Mouse (Mus musculus): Measurements from ENCODE around the gene Arhgap32. TPM values are rescaled to one million over a fixed set of nuclear protein-coding genes. Genes with fewer than 3 reads are reported as not detected.
A peak's percentile ranks its signal among the peaks of the same experiment; 100 is the strongest.

The Arhgap32 gene
- 22.4 and 27.0 TPM in 2 replicates for total RNA-seq (2017)

DNA sequence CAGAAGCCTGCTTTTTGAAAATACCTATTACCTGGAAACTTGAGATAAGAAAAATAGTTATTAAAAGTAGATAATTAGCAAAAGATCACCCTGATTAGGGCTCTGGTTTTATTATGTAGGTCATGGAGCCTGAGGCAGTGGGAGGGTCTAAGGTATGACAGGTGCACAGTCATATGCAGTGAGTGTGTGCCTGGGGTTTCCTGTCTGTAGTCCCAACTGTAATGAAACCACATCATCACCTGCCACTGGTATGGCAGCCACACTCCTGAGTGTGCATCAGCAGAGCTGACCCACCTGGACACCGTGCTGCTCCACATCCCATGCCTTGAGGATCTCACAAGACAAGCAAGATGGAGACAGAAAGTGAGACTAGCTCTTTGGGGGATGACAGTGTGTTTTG is at the start of gene Arhgap32:
TSS of gene Arhgap32 (plus strand) at position 351 of the 400 bp plus-strand sequence.
- no peak for ATAC-seq (replicated peaks in 1 of 2; ENCODE audit: insufficient read depth in 1 of 2, low FRiP score in 2 of 2, low TSS enrichment in 1 of 2, low read depth in 1 of 2, poor library complexity in 2 of 2, severe bottlenecking in 2 of 2)

GRCm38 (mm10) chr9:32072778-32073177 is 43.2 kb upstream of the Arhgap32 start:
- peak; percentile 65 to 75; a peak in 2 of 4 replicates for ATAC-seq (replicated peaks in 1 of 2; ENCODE audit: insufficient read depth in 1 of 2, low FRiP score in 2 of 2, low TSS enrichment in 1 of 2, low read depth in 1 of 2, poor library complexity in 2 of 2, severe bottlenecking in 2 of 2)

DNA sequence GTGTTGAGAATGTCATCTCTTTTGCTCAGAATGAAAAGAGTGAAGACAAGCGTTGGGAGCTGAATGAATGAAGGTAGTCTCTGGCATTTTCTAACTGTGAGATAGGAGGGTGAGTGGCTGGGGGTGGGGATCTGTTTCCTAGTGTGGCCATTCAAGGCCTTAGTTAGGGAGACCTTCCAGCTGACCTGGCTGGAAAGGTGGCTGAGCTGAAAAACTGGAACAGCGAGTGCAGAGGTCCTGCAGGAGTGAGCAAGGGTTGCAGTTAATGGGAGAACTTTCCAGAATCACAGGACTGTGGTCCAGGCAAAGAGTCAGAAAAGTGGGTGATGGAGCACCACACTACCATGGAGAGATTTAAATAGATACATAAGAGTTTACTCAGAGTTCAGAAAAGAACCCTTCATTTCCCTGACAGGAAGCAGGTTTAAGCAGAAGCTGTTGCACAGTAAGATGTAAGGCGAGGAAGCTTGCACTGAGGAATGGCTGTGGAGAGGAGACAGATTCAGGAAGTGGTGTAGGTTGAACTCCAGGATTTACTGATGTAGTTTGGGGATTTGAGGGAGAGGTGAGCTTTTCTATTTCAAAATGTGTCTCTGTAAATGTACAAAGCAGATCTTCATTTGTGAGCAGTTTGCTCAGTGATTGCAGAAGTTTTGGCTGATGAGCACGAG is 27.7 kb upstream of the Arhgap32 start:
- ATAC-seq (replicated peaks in 1 of 2; ENCODE audit: insufficient read depth in 1 of 2, low FRiP score in 2 of 2, low TSS enrichment in 1 of 2, low read depth in 1 of 2, poor library complexity in 2 of 2, severe bottlenecking in 2 of 2), result peak in 1 of 2 experiments; percentile 41; a peak in 3 of 4 replicates

GRCm38 (mm10) chr9:32088882-32089281 is 27.1 kb upstream of the Arhgap32 start:
- no peak for ATAC-seq (replicated peaks in 1 of 2; ENCODE audit: insufficient read depth in 1 of 2, low FRiP score in 2 of 2, low TSS enrichment in 1 of 2, low read depth in 1 of 2, poor library complexity in 2 of 2, severe bottlenecking in 2 of 2)

DNA sequence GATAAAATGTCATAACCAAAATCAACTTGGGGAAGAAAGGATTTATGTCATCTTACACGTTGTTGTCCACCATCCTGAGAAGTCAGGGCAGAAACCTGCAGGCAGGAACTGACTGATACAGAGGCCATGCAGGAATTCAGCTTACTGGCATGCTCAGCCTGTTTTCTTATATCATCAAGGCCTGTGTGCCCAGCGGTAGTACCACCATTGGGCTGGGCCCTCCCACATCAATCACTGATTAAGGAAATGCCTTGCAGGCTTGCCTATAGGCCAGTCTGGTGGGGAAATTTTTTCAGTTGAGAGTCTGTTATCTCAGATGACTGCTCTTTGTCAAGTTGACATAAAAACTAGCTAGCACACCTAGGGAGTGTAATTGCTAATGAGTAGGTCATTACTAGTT is 22.5 kb upstream of the Arhgap32 start:
- ATAC-seq (replicated peaks in 1 of 2; ENCODE audit: insufficient read depth in 1 of 2, low FRiP score in 2 of 2, low TSS enrichment in 1 of 2, low read depth in 1 of 2, poor library complexity in 2 of 2, severe bottlenecking in 2 of 2), result no peak

DNA sequence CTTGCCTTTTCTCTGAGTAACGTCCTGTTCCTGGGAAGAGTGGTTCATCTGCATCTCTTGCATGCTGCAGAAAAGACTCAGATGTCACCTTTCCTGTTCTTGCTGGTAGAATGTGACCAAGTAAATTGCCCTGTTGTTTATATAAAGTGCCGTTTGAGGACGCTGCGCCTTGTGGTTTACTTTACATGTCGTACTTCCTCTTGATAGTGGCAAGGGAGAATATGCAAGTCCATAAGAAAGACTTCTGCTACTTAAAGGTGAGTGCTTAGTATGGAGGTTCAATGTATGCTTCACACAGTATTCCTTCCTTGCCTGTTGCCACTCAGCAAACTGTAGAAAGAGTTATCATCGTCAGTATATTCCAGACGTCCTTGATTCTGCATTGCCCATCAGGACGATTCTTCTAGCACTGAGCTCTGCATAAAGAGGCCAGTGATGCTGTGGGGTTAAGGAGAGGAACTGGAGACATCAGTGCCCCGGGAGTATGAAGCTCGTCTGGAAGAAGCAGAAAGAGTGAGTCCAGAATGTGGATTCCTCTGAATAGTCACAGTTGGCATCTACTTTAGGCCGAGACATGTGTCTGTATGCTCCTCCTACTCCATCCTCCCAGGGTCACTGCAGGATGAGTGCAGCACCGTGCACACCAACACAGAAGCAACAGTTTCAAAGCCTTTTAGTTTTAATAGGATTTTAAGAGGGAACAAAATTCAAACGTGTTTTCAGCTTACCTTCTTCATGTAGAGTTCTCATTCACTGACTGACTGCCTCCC is 21.4 kb upstream of the Arhgap32 start:
- peak; percentile 43 to 52; a peak in 3 of 4 replicates for ATAC-seq (replicated peaks in 1 of 2; ENCODE audit: insufficient read depth in 1 of 2, low FRiP score in 2 of 2, low TSS enrichment in 1 of 2, low read depth in 1 of 2, poor library complexity in 2 of 2, severe bottlenecking in 2 of 2)

- ATAC-seq (replicated peaks in 1 of 2; ENCODE audit: insufficient read depth in 1 of 2, low FRiP score in 2 of 2, low TSS enrichment in 1 of 2, low read depth in 1 of 2, poor library complexity in 2 of 2, severe bottlenecking in 2 of 2), result 0 out of 4 replicates have a peak, but pooled peaks of 1 of the 2 experiments have one; percentile 25
Observed at GRCm38 (mm10) chr9:32095511-32095910, 20.4 kb upstream of the Arhgap32 start.

- ATAC-seq (replicated peaks in 1 of 2; ENCODE audit: insufficient read depth in 1 of 2, low FRiP score in 2 of 2, low TSS enrichment in 1 of 2, low read depth in 1 of 2, poor library complexity in 2 of 2, severe bottlenecking in 2 of 2), result no peak
Observed at GRCm38 (mm10) chr9:32096541-32096940, 19.4 kb upstream of the Arhgap32 start.

- ATAC-seq (replicated peaks in 1 of 2; ENCODE audit: insufficient read depth in 1 of 2, low FRiP score in 2 of 2, low TSS enrichment in 1 of 2, low read depth in 1 of 2, poor library complexity in 2 of 2, severe bottlenecking in 2 of 2), result no peak
Observed at GRCm38 (mm10) chr9:32097123-32097522, 18.8 kb upstream of the Arhgap32 start.

- no peak for ATAC-seq (replicated peaks in 1 of 2; ENCODE audit: insufficient read depth in 1 of 2, low FRiP score in 2 of 2, low TSS enrichment in 1 of 2, low read depth in 1 of 2, poor library complexity in 2 of 2, severe bottlenecking in 2 of 2)
Observed at GRCm38 (mm10) chr9:32098425-32099155, 17.3 kb upstream of the Arhgap32 start.

DNA sequence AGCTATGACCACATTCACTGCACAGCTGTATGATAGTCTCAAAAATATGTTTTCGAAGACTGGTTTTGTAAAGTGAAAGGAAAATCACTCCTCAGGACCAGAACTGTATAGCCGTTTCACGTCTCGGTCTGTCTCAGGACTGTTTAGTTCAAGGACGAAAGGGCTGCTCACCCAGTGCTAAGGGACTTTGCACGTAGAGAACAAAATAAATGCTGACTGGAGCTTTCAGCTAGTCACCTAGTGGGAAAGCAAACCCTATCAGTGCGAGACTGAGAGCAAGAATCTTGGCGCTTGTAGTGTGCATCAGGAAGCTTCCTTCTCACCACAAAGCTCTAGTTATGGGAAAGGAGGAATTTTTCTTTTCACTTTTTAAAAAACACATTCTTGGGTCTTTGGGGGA is 15.4 kb upstream of the Arhgap32 start:
- ATAC-seq (replicated peaks in 1 of 2; ENCODE audit: insufficient read depth in 1 of 2, low FRiP score in 2 of 2, low TSS enrichment in 1 of 2, low read depth in 1 of 2, poor library complexity in 2 of 2, severe bottlenecking in 2 of 2), result no peak

DNA sequence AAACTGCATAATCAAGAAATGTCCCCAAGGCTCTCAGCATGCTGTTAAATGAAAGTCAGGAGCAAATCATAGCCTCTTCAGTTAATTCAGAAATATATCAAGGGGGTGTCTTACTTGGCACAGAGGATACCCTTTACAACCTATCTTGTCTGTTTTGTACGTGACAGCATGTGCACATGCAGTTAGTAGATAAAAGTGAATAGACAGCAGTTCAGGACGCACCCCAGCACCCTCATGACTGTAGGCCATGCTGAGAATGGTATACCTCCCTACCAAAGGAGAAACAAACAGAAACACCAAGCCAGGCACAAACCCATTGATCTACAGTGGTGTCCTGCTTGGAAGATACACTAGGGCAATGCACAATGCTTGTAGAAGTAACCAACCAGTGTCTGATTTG is 14.4 kb upstream of the Arhgap32 start:
- ATAC-seq (replicated peaks in 1 of 2; ENCODE audit: insufficient read depth in 1 of 2, low FRiP score in 2 of 2, low TSS enrichment in 1 of 2, low read depth in 1 of 2, poor library complexity in 2 of 2, severe bottlenecking in 2 of 2), result no peak; a peak in 1 of 4 replicates

- ATAC-seq (replicated peaks in 1 of 2; ENCODE audit: insufficient read depth in 1 of 2, low FRiP score in 2 of 2, low TSS enrichment in 1 of 2, low read depth in 1 of 2, poor library complexity in 2 of 2, severe bottlenecking in 2 of 2), result no peak
Observed at GRCm38 (mm10) chr9:32104670-32105069, 11.3 kb upstream of the Arhgap32 start.

GRCm38 (mm10) chr9:32110376-32110775 is 5.6 kb upstream of the Arhgap32 start:
- no peak for ATAC-seq (replicated peaks in 1 of 2; ENCODE audit: insufficient read depth in 1 of 2, low FRiP score in 2 of 2, low TSS enrichment in 1 of 2, low read depth in 1 of 2, poor library complexity in 2 of 2, severe bottlenecking in 2 of 2)

DNA sequence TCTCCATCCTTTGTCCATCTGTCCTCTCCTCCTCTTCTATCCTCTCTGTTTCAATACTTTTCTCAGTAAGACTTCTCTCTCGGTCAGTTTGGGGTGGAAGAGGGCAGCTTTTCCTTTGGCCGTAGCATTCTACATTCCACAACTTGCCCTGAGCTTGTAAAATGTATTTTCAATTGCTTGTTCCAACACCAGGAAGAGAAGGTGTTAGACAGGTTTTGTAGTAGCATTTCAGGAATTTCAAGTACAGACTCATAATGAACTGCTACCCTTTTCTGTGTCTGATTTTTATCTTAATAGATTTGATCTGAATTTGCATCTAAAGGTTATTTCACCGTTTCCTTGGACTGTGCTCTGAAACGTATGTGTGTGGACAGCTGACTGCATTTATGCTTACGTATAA is 336 bp downstream of the Arhgap32 start:
- no peak for ATAC-seq (replicated peaks in 1 of 2; ENCODE audit: insufficient read depth in 1 of 2, low FRiP score in 2 of 2, low TSS enrichment in 1 of 2, low read depth in 1 of 2, poor library complexity in 2 of 2, severe bottlenecking in 2 of 2)

DNA sequence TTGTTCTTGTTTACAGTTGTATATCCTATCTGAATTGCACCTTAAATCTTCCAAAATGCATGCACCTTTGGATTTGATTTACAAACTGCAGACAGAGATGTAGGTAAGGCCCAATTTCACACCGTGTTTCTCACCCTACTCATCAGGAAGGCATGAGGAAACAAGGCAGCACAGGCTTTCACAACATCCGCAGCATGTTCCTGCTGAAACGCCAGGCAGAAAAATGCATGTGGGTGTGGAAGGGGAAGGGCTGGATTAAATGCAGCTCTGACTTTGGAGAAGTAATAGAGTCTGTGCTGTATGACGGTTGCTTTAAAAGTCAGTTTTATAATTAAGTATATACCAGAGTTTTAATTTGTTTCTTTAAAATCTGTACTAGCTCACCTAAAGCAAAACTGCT is 1.9 kb downstream of the Arhgap32 start:
- ATAC-seq (replicated peaks in 1 of 2; ENCODE audit: insufficient read depth in 1 of 2, low FRiP score in 2 of 2, low TSS enrichment in 1 of 2, low read depth in 1 of 2, poor library complexity in 2 of 2, severe bottlenecking in 2 of 2), result peak; percentile 65 to 77; a peak in 3 of 4 replicates

GRCm38 (mm10) chr9:32118433-32118832 is 2.5 kb downstream of the Arhgap32 start:
- ATAC-seq (replicated peaks in 1 of 2; ENCODE audit: insufficient read depth in 1 of 2, low FRiP score in 2 of 2, low TSS enrichment in 1 of 2, low read depth in 1 of 2, poor library complexity in 2 of 2, severe bottlenecking in 2 of 2), result 0 out of 4 replicates have a peak, but pooled peaks of 1 of the 2 experiments have one; percentile 17

DNA sequence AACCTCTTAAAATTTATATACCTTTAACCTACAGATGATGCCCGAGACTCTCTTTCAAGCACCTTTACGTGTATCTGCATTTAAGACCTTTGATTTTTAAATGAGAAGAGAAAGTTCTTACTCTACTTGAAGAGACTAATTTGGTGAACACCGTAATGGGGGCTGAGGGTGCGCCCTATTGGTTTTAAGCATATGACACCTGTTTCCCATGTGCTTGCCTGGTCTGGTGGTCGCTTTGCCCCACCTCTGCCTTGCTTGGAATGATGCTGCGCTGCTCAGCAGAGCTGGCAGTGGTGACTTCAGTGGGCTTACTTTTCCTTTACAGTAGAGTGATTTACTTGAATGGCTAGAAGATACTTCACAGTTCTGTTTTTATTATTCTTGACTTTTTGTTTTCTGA is 3.6 kb downstream of the Arhgap32 start:
- no peak for ATAC-seq (replicated peaks in 1 of 2; ENCODE audit: insufficient read depth in 1 of 2, low FRiP score in 2 of 2, low TSS enrichment in 1 of 2, low read depth in 1 of 2, poor library complexity in 2 of 2, severe bottlenecking in 2 of 2)
